In the genomic region with DNA sequence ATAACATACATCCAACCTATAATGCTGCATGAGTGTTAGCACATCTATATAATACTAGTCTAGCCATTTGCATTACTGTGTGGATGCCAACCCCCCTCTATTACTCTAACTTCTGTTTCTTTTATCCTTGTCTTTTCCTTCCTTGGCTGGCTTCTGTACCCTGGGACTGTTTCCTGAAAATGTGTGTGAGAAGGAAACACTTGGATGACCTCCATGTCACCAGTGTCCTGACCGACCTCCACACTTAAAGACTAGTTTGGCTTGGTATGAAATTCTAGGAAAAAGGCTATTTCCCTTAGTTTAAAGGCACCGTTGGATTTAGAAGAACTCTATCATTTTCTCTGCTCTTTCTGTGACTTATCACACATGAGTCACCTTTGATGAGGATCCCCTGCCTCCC, we compare ENCODE assay signal across 50 mouse cellular contexts. TPM values are rescaled to one million over a fixed set of nuclear protein-coding genes. Genes with fewer than 3 reads are reported as not detected.
"Had no signal": no experiment of that assay in that cellular context is flagged by ENCODE, and none has a peak within 500 bp of the region (broad histone marks: within the 10 kb centered on the region; RNA-seq: fewer than 3 reads in every experiment).

No protein-coding gene starts in this region.

- H3K4me3 ChIP-seq: heart, adult 2 months; heart, embryonic 10.5 days; heart, embryonic 15.5 days; hindbrain, embryonic 10.5 days; hindbrain, embryonic 12.5 days; hindbrain, embryonic 13.5 days; hindbrain, embryonic 15.5 days; intestine, embryonic 15.5 days; kidney, embryonic 15.5 days; layer of hippocampus, adult 2 months; left cerebral cortex, adult 2 months had no signal

- H3K4me2 ChIP-seq: heart, embryonic 11.5 days; heart, embryonic 15.5 days; hindbrain, embryonic 12.5 days; hindbrain, embryonic 13.5 days; hindbrain, embryonic 14.5 days; hindbrain, embryonic 15.5 days; intestine, embryonic 15.5 days; kidney, embryonic 15.5 days had no signal

- H3K36me3 ChIP-seq: heart, embryonic 10.5 days; heart, embryonic 15.5 days; hindbrain, embryonic 10.5 days; hindbrain, embryonic 12.5 days; hindbrain, embryonic 13.5 days; hindbrain, embryonic 15.5 days; intestine, embryonic 15.5 days; kidney, embryonic 15.5 days had no signal

- H3K4me1 ChIP-seq: heart, embryonic 10.5 days; hindbrain, embryonic 10.5 days; hindbrain, embryonic 12.5 days had no signal

- H3K27ac ChIP-seq: heart, adult 2 months; heart, embryonic 10.5 days; heart, embryonic 15.5 days; hindbrain, embryonic 10.5 days; hindbrain, embryonic 12.5 days; hindbrain, embryonic 13.5 days; hindbrain, embryonic 14.5 days; hindbrain, embryonic 15.5 days; hindbrain, postnatal 0 days; intestine, embryonic 15.5 days; kidney, embryonic 15.5 days; kidney, postnatal 0 days; layer of hippocampus, adult 2 months; left cerebral cortex, adult 2 months had no signal

- H3K9ac ChIP-seq: heart, embryonic 15.5 days; hindbrain, embryonic 12.5 days; hindbrain, embryonic 13.5 days; hindbrain, embryonic 14.5 days; hindbrain, embryonic 15.5 days; intestine, embryonic 15.5 days; kidney, embryonic 15.5 days had no signal

- H3K9me3 ChIP-seq: heart, embryonic 10.5 days; heart, embryonic 15.5 days; hindbrain, embryonic 10.5 days; hindbrain, embryonic 12.5 days; hindbrain, embryonic 13.5 days; hindbrain, embryonic 15.5 days; intestine, embryonic 15.5 days; kidney, embryonic 15.5 days had no signal

- H3K27me3 ChIP-seq: heart, embryonic 15.5 days; hindbrain, embryonic 12.5 days; hindbrain, embryonic 13.5 days; hindbrain, embryonic 15.5 days; intestine, embryonic 15.5 days; kidney, embryonic 15.5 days had no signal

- DNase-seq: heart, adult 18-20 months; heart, adult 2 months; heart, postnatal 10 days; heart, postnatal 14 days; heart, postnatal 36 days; heart, postnatal 4 days; kidney, adult 18-20 months; kidney, adult 8-10 months; kidney, adult 9 months; kidney, postnatal 10 days; kidney, postnatal 14 days; kidney, postnatal 36 days; kidney, postnatal 4 days; layer of hippocampus, adult 9-11 months; layer of hippocampus, postnatal 36 days had no signal

- ATAC-seq: hindbrain, embryonic 16.5 days; hindbrain, postnatal 0 days; inflammation-experienced regulatory T-cells, adult 6 months; intestine, embryonic 15.5 days; intestine, embryonic 16.5 days; intestine, postnatal 0 days had no signal

RNA-seq across cellular contexts. Expression of a gene that starts 15.1 kb away (rescaled TPM):
- total RNA-seq: heart, adult 18-20 months; heart, adult 2 months; heart, adult 8-10 months; heart, postnatal 10 days; heart, postnatal 14 days; heart, postnatal 25 days; heart, postnatal 36 days; heart, postnatal 4 days; hematopoietic stem cell, adult 5-6 weeks; layer of hippocampus, adult 18-20 months; layer of hippocampus, adult 2 months; layer of hippocampus, adult 8-10 months; layer of hippocampus, postnatal 10 days; layer of hippocampus, postnatal 14 days; layer of hippocampus, postnatal 25 days; layer of hippocampus, postnatal 36 days; left cerebral cortex, adult 18-20 months; left cerebral cortex, adult 2 months; left cerebral cortex, adult 8-10 months had no signal
- polyA plus RNA-seq: heart, adult 2 months; heart, embryonic 10.5 days; heart, embryonic 11.5 days; heart, embryonic 14.5 days; heart, embryonic 15.5 days; heart, postnatal 0 days; hindbrain, embryonic 10.5 days; hindbrain, embryonic 11.5 days; hindbrain, embryonic 12.5 days; hindbrain, embryonic 13.5 days; hindbrain, embryonic 15.5 days; hindbrain, embryonic 16.5 days; hindbrain, postnatal 0 days; inflammation-experienced regulatory T-cells, adult 6 months; large intestine, adult 2 months had no signal

RNA-seq across cellular contexts. Expression of a gene that starts 20.5 kb away (rescaled TPM):
- total RNA-seq: heart, adult 18-20 months; hindbrain, postnatal 0 days; layer of hippocampus, adult 18-20 months; layer of hippocampus, adult 2 months; layer of hippocampus, adult 8-10 months; layer of hippocampus, postnatal 10 days; layer of hippocampus, postnatal 14 days; layer of hippocampus, postnatal 25 days; layer of hippocampus, postnatal 36 days; left cerebral cortex, adult 18-20 months; left cerebral cortex, adult 2 months had no signal
- polyA plus RNA-seq: hindbrain, embryonic 10.5 days; hindbrain, embryonic 11.5 days; hindbrain, embryonic 12.5 days; hindbrain, embryonic 13.5 days; hindbrain, embryonic 14.5 days; hindbrain, embryonic 15.5 days; hindbrain, embryonic 16.5 days; intestine, embryonic 14.5 days; kidney, embryonic 14.5 days; kidney, postnatal 0 days; large intestine, adult 2 months had no signal

RNA-seq across cellular contexts. Expression of a gene that starts 50.3 kb away (rescaled TPM):
- total RNA-seq: heart, adult 8-10 months; heart, postnatal 10 days; heart, postnatal 14 days; heart, postnatal 25 days; heart, postnatal 36 days; heart, postnatal 4 days; hematopoietic stem cell, adult 5-6 weeks; hindbrain, postnatal 0 days; layer of hippocampus, adult 18-20 months; layer of hippocampus, adult 2 months; layer of hippocampus, adult 8-10 months; layer of hippocampus, postnatal 10 days; layer of hippocampus, postnatal 14 days; layer of hippocampus, postnatal 25 days; layer of hippocampus, postnatal 36 days; left cerebral cortex, adult 18-20 months; left cerebral cortex, adult 2 months; left cerebral cortex, adult 8-10 months had no signal
- polyA plus RNA-seq: heart, embryonic 10.5 days; heart, embryonic 11.5 days; heart, embryonic 14.5 days; heart, embryonic 15.5 days; heart, embryonic 16.5 days; heart, postnatal 0 days; hindbrain, embryonic 10.5 days; hindbrain, embryonic 12.5 days; hindbrain, embryonic 14.5 days; hindbrain, embryonic 16.5 days; intestine, embryonic 14.5 days; intestine, embryonic 15.5 days; intestine, embryonic 16.5 days; intestine, postnatal 0 days; kidney, embryonic 14.5 days; kidney, embryonic 15.5 days; kidney, postnatal 0 days had no signal
